Mouse (Mus musculus) kidney, adult 2 months (tissue): ENCODE measurements at regions not wholly inside any gene's neighbourhood (a gene's known extent, or its start where the extent isn't known, plus 50 kb on each side); places are given as distances from the start of the nearest gene placed in this dataset.

Experiments used
- DNase-seq: peaks from one replicate; pipeline ENCODE4 v3.0.0; 2021
- H3K27ac ChIP-seq: fragments of 200-500 bp; 2 replicates; pipeline ENCODE4 v1.5.1; 2012; ENCODE audit warnings: low read depth, low read length, control low read depth, inconsistent platforms; ENCODE audit not compliant: insufficient read depth
- H3K27me3 ChIP-seq: fragments of 200-500 bp; replicated peaks from 2 replicates; pipeline ENCODE4 v1.6.1; 2012; ENCODE audit warnings: mild to moderate bottlenecking, moderate library complexity, low read length, inconsistent platforms; ENCODE audit not compliant: control insufficient read depth, insufficient read depth
- H3K36me3 ChIP-seq: fragments of 200-500 bp; 2 replicates; pipeline ENCODE4 v1.6.1; 2012; ENCODE audit warnings: mild to moderate bottlenecking, moderate library complexity, low read length, inconsistent platforms; ENCODE audit not compliant: control insufficient read depth, insufficient read depth
- H3K4me1 ChIP-seq: fragments of 200-500 bp; 2 replicates; pipeline ENCODE4 v1.6.1; 2011; ENCODE audit warnings: low read length; ENCODE audit not compliant: control insufficient read depth, insufficient read depth
- H3K4me3 ChIP-seq: fragments of 200-500 bp; 2 replicates; pipeline ENCODE4 v1.5.1; 2011; ENCODE audit warnings: mild to moderate bottlenecking, low read depth, low read length, control low read depth; ENCODE audit not compliant: insufficient read depth
- CTCF ChIP-seq: fragments of 200-500 bp; conservative IDR thresholded peaks from 2 replicates; pipeline ENCODE4 v1.5.1; 2011; ENCODE audit warnings: low read depth, mild to moderate bottlenecking, control low read depth, low read length, moderate library complexity, mixed read lengths; ENCODE audit not compliant: insufficient read depth, insufficient read length
- POLR2A ChIP-seq: fragments of 200-500 bp; IDR thresholded peaks from one replicate; pipeline ENCODE4 v1.6.1; 2011; ENCODE audit warnings: low read depth, low read length, control low read depth
- WGBS: fragments of 180-500 bp; shearing (Covaris S2); methylation state at CpG from one replicate; pipeline ENCODE4 v1.1.7; 2018; 5-methylcytosine and 5-hydroxymethylcytosine counted together

- WGBS, result 71% methylated on average over 1 of the region's 1 CpGs
Measured at GRCm38 (mm10) chr2:116990106-116990505, 111.6 kb downstream of the Tmco5 start.

GRCm38 (mm10) chr2:116991561-116992042 is 113.1 kb downstream of the Tmco5 start:
- H3K36me3 ChIP-seq, result no peaks in the 10 kb centered on the region
- H3K27me3 ChIP-seq, result no peaks in the 10 kb centered on the region; the same call in 1 of the 2 replicates
- H3K4me1 ChIP-seq, result no peaks in the 10 kb centered on the region
- H3K27ac ChIP-seq, result no peak overlapping the region
- TF ChIP-seq CTCF, result no peak
- TF ChIP-seq POLR2A, result no peak
- 79% methylated on average over 6 of the region's 6 CpGs for WGBS
- no peak overlapping the region for H3K4me3 ChIP-seq
- DNase-seq, result no peak

More at GRCm38 (mm10) chr2:116990106-116990505, 111.6 kb downstream of the Tmco5 start:
- no peak for DNase-seq
- no peaks in the 10 kb centered on the region for H3K4me1 ChIP-seq
- no peak for TF ChIP-seq POLR2A
- TF ChIP-seq CTCF, result no peak
- H3K4me3 ChIP-seq, result no peak overlapping the region
- H3K27ac ChIP-seq, result no peak overlapping the region
- no peaks in the 10 kb centered on the region for H3K36me3 ChIP-seq
- H3K27me3 ChIP-seq, result no peaks in the 10 kb centered on the region; the same call in 1 of the 2 replicates

GRCm38 (mm10) chr2:116993724-116994123 is 115.2 kb downstream of the Tmco5 start:
- Histone ChIP-seq H3K27me3 (no peaks in the 10 kb centered on the region; the same call in 1 of the 2 replicates), H3K36me3 (no peaks in the 10 kb centered on the region), H3K4me1 (no peaks in the 10 kb centered on the region), H3K4me3 (no peak overlapping the region), H3K27ac (no peak overlapping the region)
- DNase-seq, result no peak
- TF ChIP-seq POLR2A (no peak), CTCF (no peak)
- 82% methylated on average over 4 of the region's 4 CpGs for WGBS

GRCm38 (mm10) chr2:116996302-116996701 is 117.8 kb downstream of the Tmco5 start:
- no peaks in the 10 kb centered on the region for H3K36me3 ChIP-seq
- TF ChIP-seq CTCF (no peak), POLR2A (no peak)
- no peak overlapping the region for H3K27ac ChIP-seq
- no peak overlapping the region for H3K4me3 ChIP-seq
- H3K4me1 ChIP-seq, result no peaks in the 10 kb centered on the region
- 88% methylated on average over 6 of the region's 6 CpGs for WGBS
- DNase-seq, result no peak
- no peaks in the 10 kb centered on the region for H3K27me3 ChIP-seq

GRCm38 (mm10) chr2:116998822-116999221 is 120.3 kb downstream of the Tmco5 start:
- TF ChIP-seq POLR2A, result no peak
- no peak for TF ChIP-seq CTCF
- H3K36me3 ChIP-seq, result no peaks in the 10 kb centered on the region
- no peak overlapping the region for H3K4me3 ChIP-seq
- no peaks in the 10 kb centered on the region for H3K27me3 ChIP-seq
- no peak overlapping the region for H3K27ac ChIP-seq
- no peak for DNase-seq
- no peaks in the 10 kb centered on the region for H3K4me1 ChIP-seq
- 81% methylated on average over 1 of the region's 1 CpGs for WGBS

GRCm38 (mm10) chr2:116999592-116999991 is 121.1 kb downstream of the Tmco5 start:
- H3K4me1 ChIP-seq, result no peaks in the 10 kb centered on the region
- no peak overlapping the region for H3K4me3 ChIP-seq
- TF ChIP-seq CTCF (no peak), POLR2A (no peak)
- H3K36me3 ChIP-seq, result no peaks in the 10 kb centered on the region
- no peak for DNase-seq
- H3K27me3 ChIP-seq, result no peaks in the 10 kb centered on the region
- H3K27ac ChIP-seq, result no peak overlapping the region
- WGBS, result 74% methylated on average over 5 of the region's 5 CpGs

GRCm38 (mm10) chr2:117003976-117004375 is 117.2 kb upstream of the Spred1 start:
- 95% methylated on average over 2 of the region's 2 CpGs for WGBS
- no peaks in the 10 kb centered on the region; the same call in 1 of the 2 replicates for H3K27me3 ChIP-seq
- H3K4me3 ChIP-seq, result no peak overlapping the region
- H3K27ac ChIP-seq, result no peak overlapping the region
- no peaks in the 10 kb centered on the region for H3K4me1 ChIP-seq
- no peaks in the 10 kb centered on the region for H3K36me3 ChIP-seq
- TF ChIP-seq CTCF, result no peak
- TF ChIP-seq POLR2A, result no peak
- DNase-seq, result no peak
